Mouse (Mus musculus) ES-E14 (cell line): ENCODE data around the gene Mrtfb.

ENCODE experiments used
- HCFC1 ChIP-seq: IDR thresholded peaks from 2 replicates; pipeline ENCODE4 v1.6.1; 2012; ENCODE audit warnings: low read length, inconsistent platforms, borderline replicate concordance; ENCODE audit not compliant: insufficient read depth
- ZC3H11A ChIP-seq: IDR thresholded peaks from 2 replicates; pipeline ENCODE4 v1.6.1; 2012; ENCODE audit warnings: low read depth, mild to moderate bottlenecking, inconsistent platforms, low read length, borderline replicate concordance
- ZNF384 ChIP-seq: IDR thresholded peaks from 2 replicates; pipeline ENCODE4 v1.6.1; 2012; ENCODE audit warnings: low read depth, low read length, inconsistent platforms

GRCm38 (mm10) chr16:13306065-13306695 is 49.9 kb downstream of the Mrtfb start:
- TF ChIP-seq ZC3H11A (no peak), HCFC1 (no peak), ZNF384 (no peak)
